Mouse (Mus musculus): Measurements from ENCODE around the gene Rbpjl. TPM values are rescaled to one million over a fixed set of nuclear protein-coding genes. Genes with fewer than 3 reads are reported as not detected.

Rbpjl gene
- total RNA-seq, 1 experiment, result 0.04 TPM

GRCm38 (mm10) chr2:164359031-164359430, 43.9 kb upstream of the Rbpjl start:
- Histone ChIP-seq H3K9me3 (ENCODE audit: control insufficient read depth, insufficient read depth, low read depth, low read length) (peaks cover 8% of the 10 kb centered on the region; the same call in 1 of the 2 replicates), H3K4me1 (ENCODE audit: control insufficient read depth in 2 of 2, insufficient read depth in 2 of 2, low read length in 2 of 2, poor library complexity in 1 of 2) (no peaks in the 10 kb centered on the region), H3K9ac (ENCODE audit: insufficient read depth, low read depth, low read length, poor library complexity, severe bottlenecking) (no peak overlapping the region), H3K36me3 (ENCODE audit: control insufficient read depth, insufficient read depth, low read length, poor library complexity, severe bottlenecking) (no peaks in the 10 kb centered on the region), H3K4me3 (ENCODE audit: insufficient read depth in 1 of 2, low read depth in 1 of 2, low read length in 2 of 2, poor library complexity in 1 of 2, severe bottlenecking in 1 of 2) (no peak overlapping the region), H3K27ac (ENCODE audit: insufficient read depth, low read depth, low read length, poor library complexity, severe bottlenecking) (no peak overlapping the region)
- in situ Hi-C loops (cut with MboI; ENCODE audit: low sequenced_read_pairs in 2 of 2, unreplicated experiment in 2 of 2), result no loop called here
- no peak for DNase-seq (ENCODE audit: low read depth, low spot score)
- TF ChIP-seq CHD2 (IDR thresholded peaks at IDR 0.05; ENCODE audit: low read depth, low read length) (no peak), HCFC1 (IDR thresholded peaks at IDR 0.05; ENCODE audit: borderline replicate concordance, insufficient read depth, low read length) (no peak), ZNF384 (IDR thresholded peaks at IDR 0.05; ENCODE audit: low read depth, low read length) (no peak), ZC3H11A (IDR thresholded peaks at IDR 0.05; ENCODE audit: borderline replicate concordance, low read depth, low read length) (no peak), MAFK (IDR thresholded peaks at IDR 0.05; ENCODE audit: insufficient read depth, low read depth, low read length) (no peak)

- in situ Hi-C loops (cut with MboI; ENCODE audit: low sequenced_read_pairs in 2 of 2, unreplicated experiment in 2 of 2), result no loop called here
- no peak for TF ChIP-seq ZC3H11A (IDR thresholded peaks at IDR 0.05; ENCODE audit: borderline replicate concordance, low read depth, low read length)
- TF ChIP-seq ZNF384 (IDR thresholded peaks at IDR 0.05; ENCODE audit: low read depth, low read length), result no peak
- TF ChIP-seq MAFK (IDR thresholded peaks at IDR 0.05; ENCODE audit: insufficient read depth, low read depth, low read length), result no peak
- TF ChIP-seq CHD2 (IDR thresholded peaks at IDR 0.05; ENCODE audit: low read depth, low read length), result no peak
- no peak for TF ChIP-seq HCFC1 (IDR thresholded peaks at IDR 0.05; ENCODE audit: borderline replicate concordance, insufficient read depth, low read length)
- H3K36me3 ChIP-seq (ENCODE audit: control insufficient read depth, insufficient read depth, low read length, poor library complexity, severe bottlenecking), result no peaks in the 10 kb centered on the region
- H3K9me3 ChIP-seq (ENCODE audit: control insufficient read depth, insufficient read depth, low read depth, low read length), result peaks cover 8% of the 10 kb centered on the region; the same call in 1 of the 2 replicates
- no peak overlapping the region for H3K4me3 ChIP-seq (ENCODE audit: insufficient read depth in 1 of 2, low read depth in 1 of 2, low read length in 2 of 2, poor library complexity in 1 of 2, severe bottlenecking in 1 of 2)
- no peaks in the 10 kb centered on the region for H3K4me1 ChIP-seq (ENCODE audit: control insufficient read depth in 2 of 2, insufficient read depth in 2 of 2, low read length in 2 of 2, poor library complexity in 1 of 2)
- DNase-seq (ENCODE audit: low read depth, low spot score), result no peak
- no peak overlapping the region for H3K9ac ChIP-seq (ENCODE audit: insufficient read depth, low read depth, low read length, poor library complexity, severe bottlenecking)
- H3K27ac ChIP-seq (ENCODE audit: insufficient read depth, low read depth, low read length, poor library complexity, severe bottlenecking), result no peak overlapping the region
These were observed 43.3 kb upstream of the Rbpjl start for GRCm38 (mm10) chr2:164359668-164360067.

GRCm38 (mm10) chr2:164360974-164361657, 41.8 kb upstream of the Rbpjl start:
- H3K9me3 ChIP-seq (ENCODE audit: control insufficient read depth, insufficient read depth, low read depth, low read length), result peaks cover 7% of the 10 kb centered on the region; the same call in 1 of the 2 replicates
- H3K9ac ChIP-seq (ENCODE audit: insufficient read depth, low read depth, low read length, poor library complexity, severe bottlenecking), result no peak overlapping the region
- no peak overlapping the region for H3K27ac ChIP-seq (ENCODE audit: insufficient read depth, low read depth, low read length, poor library complexity, severe bottlenecking)
- no peak for DNase-seq (ENCODE audit: low read depth, low spot score)
- no peaks in the 10 kb centered on the region for H3K4me1 ChIP-seq (ENCODE audit: control insufficient read depth in 2 of 2, insufficient read depth in 2 of 2, low read length in 2 of 2, poor library complexity in 1 of 2)
- in situ Hi-C loops (cut with MboI; ENCODE audit: low sequenced_read_pairs in 2 of 2, unreplicated experiment in 2 of 2), result no loop called here
- H3K4me3 ChIP-seq (ENCODE audit: insufficient read depth in 1 of 2, low read depth in 1 of 2, low read length in 2 of 2, poor library complexity in 1 of 2, severe bottlenecking in 1 of 2), result no peak overlapping the region
- no peaks in the 10 kb centered on the region for H3K36me3 ChIP-seq (ENCODE audit: control insufficient read depth, insufficient read depth, low read length, poor library complexity, severe bottlenecking)
- TF ChIP-seq HCFC1 (IDR thresholded peaks at IDR 0.05; ENCODE audit: borderline replicate concordance, insufficient read depth, low read length) (no peak), ZNF384 (IDR thresholded peaks at IDR 0.05; ENCODE audit: low read depth, low read length) (no peak), CHD2 (IDR thresholded peaks at IDR 0.05; ENCODE audit: low read depth, low read length) (no peak), ZC3H11A (IDR thresholded peaks at IDR 0.05; ENCODE audit: borderline replicate concordance, low read depth, low read length) (no peak), MAFK (IDR thresholded peaks at IDR 0.05; ENCODE audit: insufficient read depth, low read depth, low read length) (peak; percentile 75)

GRCm38 (mm10) chr2:164366947-164367346, 36.0 kb upstream of the Rbpjl start:
- DNase-seq (ENCODE audit: low read depth, low spot score), result no peak
- in situ Hi-C loops (cut with MboI; ENCODE audit: low sequenced_read_pairs in 2 of 2, unreplicated experiment in 2 of 2), result no loop called here
- H3K27ac ChIP-seq (ENCODE audit: insufficient read depth, low read depth, low read length, poor library complexity, severe bottlenecking), result no peak overlapping the region
- H3K4me3 ChIP-seq (ENCODE audit: insufficient read depth in 1 of 2, low read depth in 1 of 2, low read length in 2 of 2, poor library complexity in 1 of 2, severe bottlenecking in 1 of 2), result no peak overlapping the region
- no peaks in the 10 kb centered on the region for H3K9me3 ChIP-seq (ENCODE audit: control insufficient read depth, insufficient read depth, low read depth, low read length)
- TF ChIP-seq ZNF384 (IDR thresholded peaks at IDR 0.05; ENCODE audit: low read depth, low read length), result no peak
- no peak for TF ChIP-seq ZC3H11A (IDR thresholded peaks at IDR 0.05; ENCODE audit: borderline replicate concordance, low read depth, low read length)
- TF ChIP-seq MAFK (IDR thresholded peaks at IDR 0.05; ENCODE audit: insufficient read depth, low read depth, low read length), result no peak
- no peak for TF ChIP-seq HCFC1 (IDR thresholded peaks at IDR 0.05; ENCODE audit: borderline replicate concordance, insufficient read depth, low read length)
- TF ChIP-seq CHD2 (IDR thresholded peaks at IDR 0.05; ENCODE audit: low read depth, low read length), result no peak
- H3K4me1 ChIP-seq (ENCODE audit: control insufficient read depth in 2 of 2, insufficient read depth in 2 of 2, low read length in 2 of 2, poor library complexity in 1 of 2), result no peaks in the 10 kb centered on the region
- H3K9ac ChIP-seq (ENCODE audit: insufficient read depth, low read depth, low read length, poor library complexity, severe bottlenecking), result no peak overlapping the region
- H3K36me3 ChIP-seq (ENCODE audit: control insufficient read depth, insufficient read depth, low read length, poor library complexity, severe bottlenecking), result no peaks in the 10 kb centered on the region
